Mouse (Mus musculus): ENCODE measurements around the gene Zfp362. TPM values are rescaled to one million over a fixed set of nuclear protein-coding genes. Genes with fewer than 3 reads are reported as not detected.

Gene Zfp362
- polyA plus RNA-seq (2012), result not detected in 2 replicates

DNA sequence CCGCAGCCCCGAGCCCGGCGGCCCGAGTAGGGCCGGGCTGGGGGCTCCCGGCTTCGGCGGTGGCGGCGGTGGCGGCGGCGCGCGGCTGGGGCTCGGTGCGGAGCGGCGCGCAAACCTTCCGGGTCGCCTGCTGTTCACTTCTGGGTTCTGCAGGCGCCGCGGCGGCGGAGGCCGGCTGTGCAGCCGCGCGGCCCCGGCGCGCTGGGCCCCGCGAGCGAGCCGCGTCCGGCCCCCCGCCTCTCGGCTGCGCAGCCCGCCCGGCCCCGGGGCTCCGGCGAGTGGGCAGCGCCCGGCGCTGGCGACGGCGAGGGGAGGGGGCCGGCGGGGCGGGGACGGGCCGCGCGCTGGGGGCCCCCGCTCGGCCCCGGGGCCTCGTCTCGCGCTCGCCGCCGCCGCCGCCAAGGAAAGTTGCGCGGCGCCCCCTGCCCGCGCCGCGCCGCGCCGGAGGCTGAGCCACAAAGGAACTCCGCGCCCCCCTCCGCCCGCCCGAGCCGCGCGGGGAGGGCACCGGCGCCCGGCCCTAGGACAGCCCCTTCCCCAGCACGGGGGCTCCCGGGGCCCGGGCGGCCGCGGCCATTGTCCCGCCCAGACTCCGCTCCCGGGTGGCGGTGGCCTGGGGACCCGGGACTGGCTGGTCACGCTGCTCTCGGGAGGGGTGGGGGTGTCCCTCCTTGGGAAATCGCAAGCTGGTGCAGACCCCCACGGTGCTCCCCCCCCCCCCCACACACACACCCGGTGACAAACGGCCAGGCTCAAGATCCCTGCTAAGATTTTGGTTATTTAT is at the start of gene Zfp362:
Zfp362 (minus strand) TSS at position 3 of the 784 bp plus-strand sequence.
- TF ChIP-seq GATA1 (IDR thresholded peaks at IDR 0.05; ENCODE audit: low read length), result no peak

DNA sequence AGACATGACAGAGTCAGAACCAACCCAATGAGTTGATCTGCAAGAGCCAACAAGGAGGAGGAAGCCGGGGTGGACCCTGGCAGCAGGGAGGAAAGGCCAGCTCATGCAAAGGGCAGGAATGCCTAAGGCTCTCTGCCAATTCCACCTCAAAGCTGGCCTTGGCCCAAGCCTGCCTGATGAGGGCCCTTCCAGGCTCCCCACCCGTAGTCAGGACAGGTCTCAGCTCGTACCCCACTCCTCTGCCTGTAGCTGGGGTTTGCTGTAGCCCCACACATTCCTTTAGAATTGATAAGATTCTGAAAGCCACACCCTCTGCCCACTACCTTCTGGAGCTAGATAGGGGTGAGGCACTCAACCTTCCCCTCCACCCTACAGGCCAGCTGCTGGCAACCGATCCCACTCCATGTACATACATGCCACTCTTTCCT is 49.8 kb upstream of the Zfp362 start:
- no peak for TF ChIP-seq GATA1 (IDR thresholded peaks at IDR 0.05; ENCODE audit: low read length)

DNA sequence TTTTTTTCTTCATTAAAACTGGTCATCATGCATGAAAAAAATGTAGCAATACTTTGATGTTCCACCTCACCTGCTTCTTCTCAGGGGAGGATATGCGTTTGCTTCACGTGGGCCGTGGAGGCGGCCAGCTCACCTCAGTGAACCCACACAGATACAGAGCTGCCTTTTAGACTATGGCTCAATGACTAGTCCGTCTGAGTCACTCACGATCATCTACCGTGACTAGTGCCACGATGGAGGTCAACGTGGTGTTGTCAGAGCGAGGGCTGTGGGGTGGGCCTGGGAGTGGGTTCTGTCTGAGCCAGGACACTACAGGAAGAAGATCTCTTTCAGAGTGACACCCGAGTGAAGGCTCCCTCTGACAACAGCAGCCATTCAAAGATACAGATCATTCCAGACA is 47.3 kb upstream of the Zfp362 start:
- TF ChIP-seq GATA1 (IDR thresholded peaks at IDR 0.05; ENCODE audit: low read length), result no peak

DNA sequence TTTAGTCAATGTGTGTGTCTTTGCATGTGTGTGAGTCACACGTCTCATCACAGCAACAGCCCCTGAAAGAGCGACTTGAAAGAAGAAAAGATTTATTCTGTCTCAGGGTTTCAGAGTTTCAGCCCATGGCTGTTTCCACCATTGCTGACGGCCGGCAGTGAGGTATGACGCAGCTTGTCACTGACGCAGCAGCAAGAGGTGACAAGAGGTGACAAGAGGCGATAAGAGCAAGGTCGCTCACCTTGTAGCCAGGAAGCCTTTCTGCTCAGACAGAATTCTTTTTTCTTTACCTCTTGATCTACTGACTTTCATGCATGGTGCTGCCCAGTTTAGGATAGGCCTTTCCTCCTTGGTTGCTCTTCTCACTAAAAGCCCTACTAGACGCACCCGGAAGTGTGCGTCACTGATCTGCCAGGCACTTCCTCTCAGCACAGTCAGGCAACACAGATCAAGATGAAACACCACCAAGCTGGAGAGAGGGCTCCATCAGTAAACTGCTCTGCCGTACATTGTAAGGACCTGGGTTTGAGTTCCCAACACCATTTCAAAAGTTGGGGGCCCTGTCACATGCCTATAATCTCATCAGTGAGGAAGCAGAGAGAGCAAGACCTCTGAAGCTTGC is 46.5 kb upstream of the Zfp362 start:
- TF ChIP-seq GATA1 (IDR thresholded peaks at IDR 0.05; ENCODE audit: low read length), result no peak

DNA sequence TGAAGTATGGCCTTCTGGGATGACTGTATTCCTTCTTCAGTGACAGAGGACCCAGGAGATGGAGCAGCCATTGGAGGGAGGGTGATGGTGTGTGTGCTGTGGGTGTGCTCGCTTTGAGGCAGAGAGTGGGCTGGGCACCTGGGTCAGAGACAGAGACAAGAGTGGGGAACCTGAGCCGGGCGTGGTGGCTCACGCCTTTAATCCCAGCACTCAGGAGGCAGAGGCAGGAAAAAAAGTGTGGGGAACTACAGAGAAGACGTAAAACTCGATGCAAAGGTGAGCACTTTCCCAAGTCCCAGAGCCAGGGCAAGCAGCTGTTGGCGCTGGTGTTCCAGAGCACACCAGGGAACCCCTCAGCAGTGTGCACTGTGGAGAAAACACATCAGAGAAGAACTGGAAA is 43.8 kb upstream of the Zfp362 start:
- TF ChIP-seq GATA1 (IDR thresholded peaks at IDR 0.05; ENCODE audit: low read length), result no peak

DNA sequence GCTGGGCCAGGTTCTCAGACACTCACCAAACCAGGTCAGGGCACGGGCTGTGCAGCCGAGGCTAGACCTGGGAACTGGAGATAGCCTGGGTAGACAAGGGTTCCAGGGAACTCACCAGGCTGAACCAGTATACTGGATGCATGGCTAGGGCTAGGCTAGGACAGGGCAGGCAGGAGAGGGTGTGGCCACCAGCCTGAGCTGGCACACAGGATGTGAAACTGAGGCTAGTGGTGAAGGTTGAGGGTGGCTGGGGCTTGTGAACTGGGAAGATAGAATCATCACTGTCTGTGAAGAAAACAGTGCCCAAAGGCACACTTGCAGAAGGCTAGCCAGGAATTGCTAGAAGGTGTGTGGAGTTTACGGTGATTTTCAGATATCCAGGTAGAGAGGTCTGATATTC is 43.1 kb upstream of the Zfp362 start:
- TF ChIP-seq GATA1 (IDR thresholded peaks at IDR 0.05; ENCODE audit: low read length), result no peak

DNA sequence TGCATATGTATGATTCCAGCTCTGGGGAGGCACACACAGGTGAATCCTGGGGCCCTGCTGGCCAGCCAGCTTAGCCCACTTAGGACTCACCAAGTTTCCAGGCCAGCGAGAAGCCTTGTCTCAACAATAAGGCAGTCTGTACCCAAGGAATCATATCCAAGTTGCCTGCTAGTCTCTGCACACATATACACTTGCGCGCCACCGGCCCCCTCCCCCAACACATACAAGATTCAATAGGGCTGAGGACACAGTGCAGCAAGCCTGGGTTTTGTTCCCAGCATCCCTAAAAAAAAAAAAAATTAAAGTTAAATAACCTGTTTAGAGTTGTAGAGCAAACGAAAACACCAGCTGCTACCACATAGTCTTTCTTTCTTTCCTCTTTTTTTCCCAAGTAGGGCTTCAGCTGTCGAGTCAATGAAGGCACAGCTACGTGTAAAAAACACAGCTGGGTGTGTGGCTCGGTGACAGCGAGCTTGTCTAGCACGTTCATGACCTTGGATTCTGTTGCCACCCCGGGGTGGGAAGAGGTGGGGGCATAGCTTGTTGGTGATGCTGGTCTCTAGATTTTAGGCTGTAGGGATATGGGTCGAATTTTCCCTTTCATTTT is 39.6 kb upstream of the Zfp362 start:
- no peak for TF ChIP-seq GATA1 (IDR thresholded peaks at IDR 0.05; ENCODE audit: low read length)

DNA sequence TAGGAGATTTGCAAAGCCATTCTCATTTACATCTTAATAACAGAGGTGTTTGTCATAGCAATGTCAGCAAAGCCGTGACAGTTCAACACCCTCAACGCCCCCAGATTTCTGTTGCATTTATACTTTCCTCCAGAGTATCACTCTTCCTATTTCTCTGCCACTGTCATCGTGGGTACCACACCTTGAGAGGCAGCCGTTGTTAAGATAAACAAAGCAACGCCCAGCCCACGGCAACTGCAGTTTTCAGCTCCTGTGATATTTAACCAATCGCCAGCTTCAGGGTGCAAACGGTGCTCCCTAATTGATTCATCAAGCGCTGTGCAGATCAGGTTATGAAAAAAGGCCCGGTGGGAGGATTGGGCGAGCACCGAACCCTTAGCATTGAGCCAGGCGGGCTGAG is 38.7 kb upstream of the Zfp362 start:
- no peak for TF ChIP-seq GATA1 (IDR thresholded peaks at IDR 0.05; ENCODE audit: low read length)

DNA sequence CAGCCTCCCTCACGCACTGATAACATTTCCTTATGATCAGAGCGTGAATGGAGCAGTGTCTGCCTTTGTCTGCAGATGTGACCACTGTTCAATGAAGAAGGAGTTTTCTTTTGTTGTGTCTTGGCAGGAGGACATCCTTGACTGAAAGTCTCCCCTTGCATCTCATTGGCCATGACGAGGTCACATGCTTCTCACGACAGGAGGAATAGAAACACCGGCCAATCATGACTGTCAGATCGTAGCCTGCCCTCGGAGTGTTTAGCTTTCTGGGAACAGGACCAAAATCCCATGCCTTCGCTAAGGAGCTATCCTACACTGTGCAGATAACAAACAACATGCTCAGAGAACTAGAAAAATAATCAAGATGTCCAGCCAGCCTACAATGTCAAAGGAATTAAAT is 35.4 kb upstream of the Zfp362 start:
- no peak for TF ChIP-seq GATA1 (IDR thresholded peaks at IDR 0.05; ENCODE audit: low read length)

DNA sequence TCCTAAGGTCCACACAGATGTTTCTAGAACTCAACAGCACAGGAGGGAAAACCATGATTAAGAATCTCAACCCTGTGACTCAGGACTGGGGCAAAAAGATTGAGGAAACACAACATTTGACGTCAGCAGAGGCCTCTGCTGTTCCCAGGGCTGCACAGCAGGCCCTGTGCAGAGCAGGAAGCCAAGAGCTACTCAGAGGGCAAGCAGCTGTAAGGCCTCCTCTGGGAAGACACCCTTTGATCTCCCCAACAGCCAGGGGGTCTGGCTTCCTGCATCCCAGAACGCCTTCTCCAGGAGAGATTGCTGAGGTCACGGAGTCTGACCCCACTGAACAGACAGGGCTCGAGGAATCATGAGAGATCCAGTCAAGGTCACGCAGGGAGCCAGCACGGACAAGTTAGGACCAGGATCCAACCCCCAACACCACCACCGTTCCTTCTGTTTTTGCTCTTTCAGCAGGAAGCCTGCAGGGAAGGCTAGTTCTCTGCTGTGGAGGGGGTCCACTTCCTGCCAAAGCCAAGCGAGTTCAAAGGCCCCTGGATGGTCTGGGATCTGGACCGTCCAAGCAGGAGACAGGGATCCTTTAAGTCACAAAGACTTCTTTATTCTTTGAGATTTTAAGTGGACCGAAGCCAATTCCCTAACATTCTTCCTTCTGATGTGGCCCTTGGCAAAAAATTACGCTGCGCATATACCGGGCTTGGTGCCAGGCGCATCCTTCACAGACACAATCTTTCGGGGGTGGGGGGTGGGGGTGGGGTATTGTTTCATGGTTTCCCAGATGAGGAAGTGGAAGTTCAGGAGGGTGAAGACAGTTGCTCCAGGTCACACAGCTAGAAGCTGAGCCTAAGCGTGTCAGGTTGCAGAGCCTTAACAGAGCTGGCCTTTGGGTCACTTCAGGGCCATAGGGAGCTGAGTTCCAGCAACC is 34.2 kb upstream of the Zfp362 start:
- no peak for TF ChIP-seq GATA1 (IDR thresholded peaks at IDR 0.05; ENCODE audit: low read length)

DNA sequence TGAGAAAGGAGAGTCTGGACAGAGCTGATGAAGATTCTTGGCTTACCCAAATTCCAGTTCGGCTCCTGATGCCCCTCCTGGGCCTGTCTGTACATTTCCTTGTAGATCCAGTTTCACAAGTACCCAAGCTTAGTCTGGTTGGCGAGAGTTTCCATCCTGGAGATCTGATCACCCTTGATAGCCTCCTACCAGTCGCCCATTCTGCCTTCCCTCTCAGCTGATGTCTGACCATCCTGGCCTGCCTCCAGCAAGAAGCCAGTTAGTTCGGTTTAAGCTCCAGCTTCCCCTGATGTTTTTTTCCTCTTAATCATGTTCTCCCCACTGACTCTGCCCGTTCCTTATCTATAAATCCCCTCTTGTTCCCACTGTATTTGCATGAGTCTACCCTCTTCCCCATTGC is 32.4 kb upstream of the Zfp362 start:
- TF ChIP-seq GATA1 (IDR thresholded peaks at IDR 0.05; ENCODE audit: low read length), result no peak

DNA sequence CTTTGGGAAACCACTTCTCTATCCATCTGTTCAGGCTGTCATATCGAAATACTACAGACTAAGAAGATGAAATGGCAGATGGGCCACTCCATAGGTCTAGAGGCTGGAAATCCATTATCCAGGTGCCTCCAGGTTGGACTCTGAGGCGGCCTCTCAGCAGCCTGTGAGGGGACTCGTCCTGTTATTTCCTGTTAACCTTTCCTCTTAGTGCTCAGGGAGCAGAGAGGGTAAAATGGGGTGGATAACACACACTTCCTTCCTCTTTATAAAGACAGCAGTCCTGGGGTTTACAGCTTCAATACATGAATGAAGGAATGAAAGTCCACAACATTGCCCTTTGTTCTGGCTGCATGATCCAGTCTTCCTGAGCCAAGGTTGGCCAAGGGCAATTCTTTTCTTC is 18.3 kb upstream of the Zfp362 start:
- no peak for TF ChIP-seq GATA1 (IDR thresholded peaks at IDR 0.05; ENCODE audit: low read length)

DNA sequence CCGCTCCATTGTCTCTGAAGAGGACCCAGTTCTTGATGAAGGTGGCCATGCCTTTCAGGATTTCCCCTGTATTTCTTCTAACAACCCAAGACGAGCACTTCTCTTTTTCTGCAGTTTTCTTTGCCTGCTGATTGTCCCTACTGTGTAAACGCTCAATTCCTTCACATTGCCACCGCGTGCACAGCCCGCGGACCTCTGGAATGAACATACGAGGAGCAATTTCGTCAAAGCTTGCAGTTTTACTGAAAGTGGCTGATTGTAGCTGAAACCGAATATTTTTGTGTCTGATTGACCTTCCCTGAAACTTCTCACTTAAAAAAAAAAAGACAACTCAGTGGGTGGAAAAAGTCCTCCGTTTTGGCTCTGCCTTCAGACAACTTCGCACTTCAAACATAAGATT is 14.7 kb upstream of the Zfp362 start:
- no peak for TF ChIP-seq GATA1 (IDR thresholded peaks at IDR 0.05; ENCODE audit: low read length)

DNA sequence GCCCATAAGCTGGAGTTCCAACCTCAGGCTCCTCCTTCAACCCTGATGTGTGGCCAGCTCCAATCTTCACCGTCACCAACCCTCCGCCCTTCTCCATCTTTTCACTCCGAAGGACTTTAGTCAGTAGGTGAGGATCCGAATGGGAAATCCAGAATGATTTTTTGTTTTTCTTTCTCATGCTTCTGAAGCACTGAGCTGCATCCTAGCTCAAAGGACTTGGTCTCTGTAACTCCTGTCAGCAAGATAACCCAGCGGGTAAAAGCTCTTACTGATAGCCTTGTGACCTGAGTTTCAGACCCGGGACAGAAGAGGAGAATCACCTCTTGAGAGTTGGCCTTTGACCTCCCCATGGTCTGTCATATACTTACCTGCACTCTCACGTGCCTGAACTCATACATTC is 11.2 kb upstream of the Zfp362 start:
- TF ChIP-seq GATA1 (IDR thresholded peaks at IDR 0.05; ENCODE audit: low read length), result no peak

DNA sequence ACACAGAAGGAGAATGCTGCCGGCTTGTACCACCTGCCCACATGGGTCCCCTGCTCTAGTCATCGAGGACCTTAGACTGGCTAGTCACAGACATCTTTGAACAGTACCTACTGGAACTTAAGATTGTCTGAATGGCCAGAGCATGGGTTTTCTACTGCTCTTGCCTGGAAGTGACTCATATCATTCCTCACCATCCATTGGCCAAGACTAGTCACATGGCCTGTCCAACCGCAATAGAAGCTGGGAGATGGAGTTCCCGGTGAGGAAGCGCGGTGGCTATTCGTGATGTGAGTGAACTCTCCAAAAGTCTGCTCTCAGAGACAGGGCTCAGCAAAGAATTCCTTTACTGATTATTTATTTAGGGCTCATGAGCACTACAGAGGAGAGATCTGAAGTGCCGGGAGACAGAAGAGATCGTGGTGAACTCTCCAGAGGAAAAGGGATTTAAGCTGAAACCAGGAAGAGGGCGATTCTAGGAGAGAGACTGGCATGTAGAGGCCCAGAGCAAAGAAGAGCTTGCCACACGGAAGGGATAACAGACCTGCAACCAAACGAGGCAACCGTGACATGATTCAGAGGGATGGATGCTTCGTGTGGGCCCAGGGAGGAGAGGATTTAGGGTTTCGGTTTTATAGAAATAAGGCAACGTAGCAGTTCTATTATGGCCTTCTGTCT is 5.7 kb upstream of the Zfp362 start:
- TF ChIP-seq GATA1 (IDR thresholded peaks at IDR 0.05; ENCODE audit: low read length), result no peak

Measured in G1E-ER4 (cell line).